Mouse (Mus musculus) adrenal gland, adult 2 months (tissue): ENCODE data around the gene Mdm2. TPM values are rescaled to one million over a fixed set of nuclear protein-coding genes. Genes with fewer than 3 reads are reported as not detected.
"Not testable (repeated sequence)": the region's sequence is repeated elsewhere in the genome, so short reads cannot be mapped to it uniquely, and the experiment has no call there.

Source experiments
- DNase-seq: peaks from one replicate; pipeline ENCODE4 v3.0.0; 2021
- long read RNA-seq: library from polyadenylated mRNA; stranded (forward); transcript quantifications from one replicate; pipeline ENCODE4 v2.0.0, GENCODE M21; 2021
- polyA plus RNA-seq: library from polyadenylated mRNA; depleted of rRNA; stranded (reverse); fragments of >200 nt; gene quantifications from 2 replicates; pipeline ENCODE4 v1.2.3, GENCODE M21; 2012; rRNA removed
- total RNA-seq, 2 experiments: library from RNA; stranded (reverse); gene quantifications; 2 replicates each; pipeline ENCODE4 v1.2.3; 2021

Mdm2 gene
- total RNA-seq (10 to 100 TPM; 47.0 to 55.4 TPM), polyA plus RNA-seq (145 and 155 TPM in 2 replicates)
- long read RNA-seq, transcript Mdm2-201 (12 exons, 3,099 nt) = major isoform, 14 of 34 reads
- long read RNA-seq, partial matches to known transcripts = 12 of 34 reads
- long read RNA-seq, other reads (novel, unspliced or antisense) = 8 of 34 reads

DNA sequence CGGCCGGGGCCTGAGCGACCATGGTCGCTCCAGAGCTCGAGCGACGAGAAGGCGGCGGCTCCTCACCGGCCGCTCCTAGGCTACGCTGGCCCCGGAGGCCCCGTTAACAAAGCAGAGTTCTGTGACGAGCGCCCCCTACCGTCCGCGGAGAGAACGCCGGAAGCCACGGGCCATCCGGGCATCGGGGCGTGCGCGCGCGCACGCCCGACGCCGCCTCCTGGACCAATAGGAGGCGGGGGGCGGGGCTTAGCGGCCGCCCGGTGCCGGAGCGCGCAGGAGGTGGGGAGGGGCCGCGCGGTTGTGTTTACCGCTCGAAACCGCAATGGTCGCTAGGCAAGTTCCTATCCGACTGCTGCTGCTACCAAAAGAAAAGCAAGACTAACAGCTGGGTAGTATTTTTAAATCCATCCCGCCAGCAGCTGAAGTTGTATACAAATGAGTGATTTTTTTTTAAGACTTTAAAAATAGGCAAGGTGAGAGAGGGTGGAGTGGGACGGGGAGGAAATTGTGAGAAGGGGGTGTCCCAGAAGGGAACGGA, at the start of gene Mdm2:
Mdm2 (minus strand) TSS at position 155 of the 538 bp plus-strand sequence.
- DNase-seq = peak; percentile 96

DNA sequence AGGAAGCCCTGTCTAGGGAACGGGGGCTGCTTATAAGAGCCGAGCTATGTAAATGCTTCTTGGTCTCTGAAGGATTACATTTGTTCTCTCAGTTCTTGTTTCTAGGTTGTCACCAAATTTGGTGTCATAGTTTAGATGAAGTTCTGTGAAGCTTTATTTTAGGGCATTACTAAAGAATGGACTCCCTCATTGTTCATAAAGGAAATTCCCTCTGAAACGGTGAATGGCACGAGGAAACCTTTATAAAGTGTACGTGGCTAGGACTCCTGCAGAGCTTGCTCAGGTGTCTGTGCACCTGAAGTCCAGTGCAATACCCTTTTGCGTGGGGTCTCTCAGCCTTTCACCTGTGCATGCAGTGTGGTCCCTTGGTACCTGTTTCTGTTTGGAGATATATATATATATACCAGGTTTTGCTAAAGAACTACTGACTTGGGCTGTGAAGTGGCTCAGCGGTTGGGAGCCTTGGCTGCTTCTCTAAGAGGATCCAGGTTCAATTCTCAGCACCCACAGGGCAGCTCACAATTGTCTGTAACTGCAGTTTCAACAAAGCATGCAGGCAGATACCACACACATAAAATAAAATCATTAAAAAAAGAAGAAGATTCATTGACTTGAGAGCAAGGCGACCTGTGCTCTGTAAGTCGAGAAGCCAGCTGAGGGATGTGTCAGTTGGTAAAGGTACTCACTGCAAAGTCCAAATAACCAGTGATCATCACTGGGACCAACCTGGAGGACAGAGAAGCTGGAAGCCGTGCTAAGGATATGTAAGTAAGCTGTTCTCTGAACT, 49.5 kb upstream of the Mdm2 start:
- no peak for DNase-seq

DNA sequence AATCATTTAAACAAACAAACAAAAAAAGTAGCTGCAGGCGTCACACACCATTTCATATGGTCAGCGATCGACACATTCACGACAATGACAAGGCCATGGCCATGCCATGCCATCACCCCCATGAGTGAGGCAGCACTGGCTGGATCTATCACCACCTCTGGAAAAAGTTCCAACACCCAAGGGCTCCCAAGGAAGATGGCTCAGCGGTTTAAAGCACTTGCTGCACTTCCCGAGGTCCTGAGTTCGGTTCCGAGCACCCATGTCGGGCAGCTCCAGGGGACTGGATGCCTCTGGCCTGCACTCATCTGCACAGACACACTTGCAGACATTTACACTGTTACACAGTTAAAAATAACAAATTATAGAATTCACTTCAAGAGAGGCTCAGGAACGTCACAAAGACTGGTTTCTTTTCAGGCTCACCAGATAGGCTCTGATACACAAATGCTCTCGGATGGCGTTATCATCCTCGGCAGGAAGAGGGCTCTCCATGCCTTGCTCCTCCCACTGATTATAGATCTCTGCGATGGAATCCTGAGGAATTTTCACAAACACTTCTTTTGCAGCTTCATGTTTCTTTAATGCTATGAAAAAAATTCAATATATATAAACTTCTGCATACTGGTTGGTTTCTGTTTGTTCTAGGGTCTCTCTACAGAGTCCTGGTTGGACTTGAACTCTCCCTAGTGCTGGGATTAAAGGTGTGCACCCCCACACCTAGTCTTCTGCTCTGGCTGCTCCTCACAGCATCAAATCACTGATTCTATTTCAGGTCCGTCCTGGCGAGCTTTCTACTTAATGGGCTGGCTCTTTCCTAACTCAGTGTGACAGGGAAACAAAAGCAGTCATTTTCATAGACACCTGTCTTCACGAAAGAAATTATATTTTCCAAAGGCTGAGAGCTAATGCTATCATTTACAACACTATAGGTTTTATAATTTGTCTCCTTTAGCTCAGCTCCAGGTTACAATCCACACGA, 48.5 kb upstream of the Mdm2 start:
- DNase-seq = no peak

DNA sequence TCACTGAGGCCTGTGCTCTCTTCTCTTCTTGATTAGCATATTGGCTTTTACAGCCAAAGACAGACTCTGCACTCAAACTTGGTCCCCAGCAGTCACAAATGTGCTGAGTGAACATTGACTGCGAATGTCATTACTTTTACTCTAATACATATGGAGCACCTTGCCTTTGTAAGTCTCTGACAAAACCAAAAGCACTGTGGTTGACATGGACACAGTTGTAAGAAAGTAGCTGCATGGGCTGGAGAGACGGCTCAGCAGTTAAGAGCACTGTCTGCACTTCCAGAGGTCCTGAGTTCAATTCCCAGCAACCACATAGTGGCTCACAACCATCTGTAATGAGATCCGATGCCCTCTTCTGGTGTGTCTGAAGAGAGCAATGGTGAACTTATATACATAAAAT, 47.8 kb upstream of the Mdm2 start:
- DNase-seq = not testable (repeated sequence)

DNA sequence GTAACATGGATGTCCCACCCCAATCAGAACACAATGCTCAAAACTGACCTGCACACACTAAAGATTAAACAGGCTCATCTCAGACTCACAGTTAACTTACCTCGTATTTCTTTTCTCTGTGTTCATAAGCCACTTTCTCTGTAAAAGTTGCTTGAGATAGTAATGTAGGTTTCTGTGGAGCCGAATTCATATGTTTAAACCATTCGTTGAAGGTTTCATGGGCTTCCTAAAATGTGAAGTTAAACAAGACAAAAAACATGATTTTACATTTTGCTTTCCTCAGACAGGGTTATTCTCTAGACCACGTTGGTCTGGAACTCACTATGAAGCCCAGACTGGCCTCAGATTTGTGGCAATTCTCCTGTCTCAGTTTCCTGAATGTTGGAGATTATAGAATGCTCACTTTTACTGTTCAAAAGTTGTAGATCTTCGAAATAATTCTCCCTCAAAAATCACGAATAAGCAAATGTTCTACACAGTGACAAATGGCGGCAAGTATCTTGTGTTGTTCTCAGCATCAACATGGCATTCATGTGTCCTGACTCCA, 47.3 kb upstream of the Mdm2 start:
- no peak for DNase-seq

DNA sequence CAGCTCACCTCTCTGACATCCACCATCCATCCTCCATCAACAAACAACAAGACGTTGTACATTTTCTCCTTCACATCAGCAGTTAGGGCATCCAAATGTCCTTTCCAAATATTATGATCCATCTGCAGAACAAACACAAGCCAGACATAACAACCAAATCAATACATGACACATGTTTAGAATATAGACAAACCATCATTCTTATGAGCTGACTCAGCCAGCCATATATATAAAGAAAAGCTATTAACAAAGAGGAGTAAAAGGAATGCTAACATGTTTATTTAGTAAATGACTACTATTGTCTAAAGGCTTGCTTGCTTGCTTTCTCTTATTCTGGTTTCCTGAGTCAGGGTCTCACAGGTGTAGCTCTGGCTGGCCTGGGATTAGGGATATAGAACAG, 46.7 kb upstream of the Mdm2 start:
- no peak for DNase-seq

DNA sequence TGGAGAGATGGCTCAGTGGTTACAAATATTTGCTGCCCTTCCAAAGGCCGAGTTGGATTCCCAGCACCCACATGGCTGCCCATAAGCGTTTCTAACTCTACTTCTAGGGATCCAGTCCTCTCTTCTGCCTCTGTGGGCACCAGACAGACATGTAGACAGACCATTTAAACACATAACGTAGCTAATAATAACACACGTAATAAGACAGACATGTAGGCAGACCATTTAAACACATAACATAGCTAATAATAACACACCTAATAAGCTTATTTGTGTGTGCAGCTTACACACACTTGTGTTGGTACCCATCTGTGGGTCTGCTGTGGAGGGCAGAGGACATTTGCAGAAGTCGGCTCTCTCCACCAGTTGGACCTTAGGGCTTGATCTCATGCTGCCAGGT, 46.2 kb upstream of the Mdm2 start:
- no peak for DNase-seq

DNA sequence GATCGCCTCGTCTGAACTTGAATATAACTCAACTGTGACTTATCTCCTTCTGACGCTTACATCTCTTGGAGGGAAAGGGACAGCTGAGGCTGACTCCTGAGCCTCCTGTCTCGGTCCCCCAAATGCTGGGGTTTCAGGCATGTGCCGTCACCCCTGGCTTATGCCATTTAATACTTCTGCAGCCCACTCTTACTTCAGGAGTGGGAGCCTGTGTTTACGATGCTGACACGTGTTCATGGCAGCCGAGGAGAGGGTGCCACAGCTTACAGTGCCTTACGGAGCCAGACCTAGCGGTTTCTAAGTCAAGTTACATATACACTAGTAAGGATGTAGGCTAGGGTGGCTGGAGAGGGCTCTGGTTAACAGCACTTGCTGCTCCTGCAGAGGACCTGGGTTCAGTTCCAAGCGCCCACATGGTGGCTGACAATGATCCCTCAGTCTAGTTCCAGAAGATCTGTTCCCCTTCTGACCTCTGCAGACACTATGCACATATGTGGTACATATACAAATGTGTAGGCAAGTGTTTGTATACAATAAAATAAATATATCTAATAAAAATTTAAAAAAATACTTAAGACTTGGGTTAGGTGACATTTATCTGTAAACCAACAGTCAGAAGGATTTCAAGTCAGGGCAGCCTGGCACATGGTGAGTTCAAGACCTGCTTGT, 45.4 kb upstream of the Mdm2 start:
- no peak for DNase-seq

DNA sequence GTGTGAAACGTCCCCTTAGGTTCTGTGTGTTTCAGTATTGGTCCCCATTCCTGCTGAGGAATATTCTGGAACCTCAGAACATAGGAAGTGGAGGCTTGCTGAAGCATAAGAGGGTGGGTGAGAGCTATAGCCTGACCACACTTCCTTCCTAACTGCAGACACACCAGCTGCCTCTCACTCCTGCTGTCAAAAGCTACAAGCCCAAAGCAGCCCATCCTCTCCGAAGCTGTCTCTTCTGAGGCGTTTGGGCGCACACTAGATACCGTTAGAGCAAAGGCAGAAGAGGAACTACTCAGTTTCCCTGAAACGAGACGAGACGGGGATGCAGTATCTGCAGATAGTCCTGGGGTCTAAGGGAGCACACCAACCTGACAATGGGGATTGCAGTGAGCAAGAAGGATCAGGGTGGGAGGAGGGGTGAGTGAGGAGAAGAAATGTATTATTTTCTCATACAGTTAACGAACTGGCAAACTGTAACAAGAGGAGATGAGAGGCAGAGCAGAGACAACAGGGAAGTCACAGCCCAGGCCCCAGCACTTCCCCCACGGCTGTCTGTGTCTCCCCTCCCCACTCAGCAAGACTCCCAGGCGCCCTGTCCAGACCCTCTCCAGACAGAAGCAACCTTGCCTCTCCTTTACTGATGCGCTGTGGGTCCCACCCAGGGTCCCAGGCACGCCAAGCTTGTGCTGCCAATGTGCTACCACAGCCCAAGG, 44.7 kb upstream of the Mdm2 start:
- no peak for DNase-seq

DNA sequence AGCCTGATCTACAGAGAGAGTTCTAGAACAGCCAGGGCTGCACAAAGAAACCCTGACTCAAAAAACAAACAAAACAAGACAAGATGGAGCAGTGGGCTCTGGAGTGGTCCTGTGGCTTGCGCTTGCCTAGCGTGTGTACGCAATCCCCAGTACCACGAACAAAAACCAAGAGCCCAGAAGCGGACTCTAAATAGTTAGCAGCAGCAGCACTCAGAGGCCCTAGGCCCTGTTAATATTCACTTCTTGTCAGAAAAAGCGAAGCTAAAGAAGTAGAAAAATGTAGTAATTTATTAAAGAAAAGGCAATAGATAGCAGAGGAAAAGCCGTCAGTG, 44.0 kb upstream of the Mdm2 start:
- no peak for DNase-seq

DNA sequence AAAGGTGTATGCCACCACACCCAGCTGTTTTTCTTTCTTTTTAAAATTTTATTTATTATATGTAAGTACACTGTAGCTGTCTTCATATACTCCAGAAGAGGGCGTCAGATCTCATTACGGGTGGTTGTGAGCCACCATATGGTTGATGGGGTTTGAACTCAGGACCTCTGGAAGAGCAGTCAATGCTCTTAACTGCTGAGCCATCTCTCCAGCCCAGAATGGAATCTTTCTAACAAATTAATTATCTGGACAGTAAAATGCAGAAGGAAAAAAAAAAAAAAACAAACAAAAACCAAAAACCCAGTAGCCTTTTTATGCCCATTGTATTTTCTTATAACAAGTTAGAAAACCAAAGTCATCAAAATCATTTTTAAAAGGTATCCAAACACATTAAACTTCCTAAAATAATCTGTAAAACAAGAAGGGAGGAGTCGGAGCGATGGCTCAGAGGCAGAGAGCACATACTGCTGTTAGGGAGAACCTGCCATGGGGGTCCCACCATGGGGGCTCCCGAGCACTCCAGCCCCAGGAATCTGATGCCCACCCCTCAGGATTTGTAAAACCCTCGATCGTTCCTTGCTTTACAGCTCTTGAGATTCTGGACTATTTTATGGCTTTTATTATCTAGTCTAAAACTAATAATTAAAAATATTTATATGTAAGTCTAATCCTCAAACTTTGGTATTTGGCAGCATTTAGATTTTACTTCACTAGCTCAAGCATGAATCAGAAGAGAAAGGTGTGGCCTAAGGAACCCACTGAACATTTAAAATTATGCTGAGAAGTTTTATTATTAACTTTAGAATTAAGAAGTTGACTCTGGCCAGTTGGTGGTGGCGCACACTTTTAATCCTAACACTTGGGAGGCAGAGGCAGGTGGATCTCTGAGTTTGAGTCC, 43.4 kb upstream of the Mdm2 start:
- DNase-seq = no peak

DNA sequence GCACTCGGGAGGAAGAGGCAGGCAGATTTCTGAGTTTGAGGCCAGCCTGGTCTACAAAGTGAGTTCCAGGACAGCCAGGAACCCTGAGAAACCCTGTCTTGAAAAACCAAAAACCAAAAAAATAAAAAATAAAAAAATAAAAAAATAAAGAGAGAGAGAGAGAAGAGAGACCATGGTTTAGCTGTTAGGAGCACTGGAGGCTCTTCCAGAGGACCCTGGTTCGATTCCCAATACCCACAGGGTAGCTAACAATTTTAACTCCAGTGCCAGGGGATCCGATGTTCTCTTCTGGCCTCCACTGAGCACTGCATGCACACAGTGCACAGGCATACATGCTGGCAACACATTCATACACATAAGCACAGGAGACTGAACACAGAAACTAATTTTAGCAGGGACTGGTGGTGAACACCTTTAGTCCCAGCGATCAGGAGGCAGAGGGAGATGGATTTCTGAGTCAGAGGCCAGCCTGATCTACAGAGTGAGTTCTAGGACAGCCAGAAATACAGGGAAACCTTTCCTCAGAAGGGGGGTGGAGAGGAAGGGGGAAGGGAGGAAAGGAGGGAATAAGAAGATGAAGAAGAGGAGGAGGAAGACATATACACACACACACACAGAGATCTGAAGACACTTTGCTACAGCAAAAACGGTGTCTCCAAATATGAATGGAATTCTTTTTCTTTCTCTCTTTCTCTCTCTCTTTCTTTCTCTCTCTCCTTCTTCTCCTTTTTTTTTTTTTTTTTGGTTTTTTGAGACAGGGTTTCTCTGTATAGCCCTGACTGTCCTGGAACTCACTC, 42.5 kb upstream of the Mdm2 start:
- no peak for DNase-seq

DNA sequence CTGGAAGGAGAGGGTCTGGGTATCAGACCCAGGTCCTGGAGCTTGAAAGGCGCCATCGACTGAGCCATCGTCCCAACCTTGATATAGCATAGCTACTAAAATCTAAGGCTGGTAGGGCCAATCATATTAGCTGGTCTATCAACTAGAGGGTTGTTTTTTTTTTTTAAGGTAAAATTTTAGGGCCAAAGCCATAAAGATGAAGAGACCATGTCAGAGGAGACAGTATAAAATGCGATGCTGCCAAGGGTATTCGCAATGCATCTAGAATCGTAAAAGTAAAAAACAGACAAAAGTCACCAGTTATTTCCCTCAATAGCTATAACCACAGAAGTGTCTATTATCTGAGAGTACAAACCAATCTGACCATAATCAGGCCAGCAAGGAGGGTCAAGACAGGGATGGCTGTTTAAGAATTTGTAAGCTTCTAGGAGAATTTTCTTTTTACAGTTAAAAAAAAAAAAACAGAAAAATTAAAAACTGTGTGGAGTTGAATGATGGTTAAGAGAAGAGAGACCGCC, 41.8 kb upstream of the Mdm2 start:
- DNase-seq = no peak

DNA sequence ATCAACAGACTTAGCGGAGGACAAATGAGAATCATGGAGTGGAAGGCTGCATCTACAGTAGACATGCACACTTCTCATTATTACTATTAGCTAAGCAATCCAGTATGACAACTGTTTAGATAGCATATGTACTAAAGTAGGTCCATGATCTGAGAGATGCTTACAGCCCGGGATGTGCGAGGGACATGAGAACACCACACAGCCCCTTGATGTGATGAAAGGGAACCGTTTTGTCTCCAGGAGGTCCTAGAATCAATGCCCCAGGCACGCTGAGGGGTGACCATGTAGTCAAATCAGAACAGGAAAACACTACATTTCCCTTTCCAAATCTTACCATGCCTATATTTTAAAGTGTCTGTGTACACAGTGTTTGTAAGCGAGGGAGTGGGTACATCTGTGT, 41.2 kb upstream of the Mdm2 start:
- DNase-seq = no peak

DNA sequence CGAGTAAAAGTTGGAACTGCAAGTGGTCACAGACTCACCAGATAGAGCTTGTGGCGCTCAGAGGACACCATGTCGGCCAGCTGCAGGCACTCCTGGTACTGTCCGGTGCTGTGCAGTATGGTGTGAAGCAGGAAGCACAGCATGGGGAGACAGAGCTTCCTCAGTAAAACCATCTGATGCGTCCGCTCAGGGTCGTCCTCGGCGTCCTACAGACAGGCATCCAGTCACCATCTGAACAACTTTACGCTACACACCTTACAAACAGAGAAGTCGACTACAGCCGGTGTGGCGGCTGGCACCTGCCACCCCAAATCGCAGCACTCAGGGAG, 40.7 kb upstream of the Mdm2 start:
- no peak for DNase-seq

DNA sequence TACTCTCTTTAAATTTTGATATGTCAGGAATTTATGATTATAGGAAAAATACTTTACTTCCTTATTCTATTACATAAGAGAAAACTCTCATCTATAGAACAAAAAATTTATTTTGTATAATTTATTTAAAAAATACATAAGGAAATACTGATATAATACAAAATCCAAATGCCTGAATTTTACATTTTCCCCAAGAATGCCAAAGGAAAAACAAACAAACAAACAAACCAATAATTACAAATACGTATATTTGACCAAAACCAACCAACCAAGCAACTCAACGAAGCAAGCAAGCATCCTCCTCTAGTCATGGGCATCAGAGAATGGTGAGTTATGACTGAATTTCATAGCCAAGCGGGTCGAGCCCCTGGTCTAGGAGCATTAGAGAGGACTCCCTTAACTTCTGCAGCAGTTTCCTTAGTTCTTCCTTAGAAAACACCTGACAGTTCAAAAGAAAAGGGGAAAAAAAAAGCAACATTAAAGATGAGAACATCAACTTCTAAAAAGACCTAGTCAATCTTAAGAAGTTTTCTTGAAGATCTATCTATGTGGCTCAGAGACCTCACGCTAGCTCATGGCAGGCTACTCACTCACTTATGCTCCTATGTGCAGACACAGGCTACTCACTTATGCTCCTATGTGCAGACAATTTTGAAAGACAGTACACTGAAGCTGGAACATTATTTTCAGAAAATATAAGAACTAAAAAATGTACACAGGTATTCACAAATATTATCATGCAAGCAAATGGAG, 40.1 kb upstream of the Mdm2 start:
- no peak for DNase-seq

DNA sequence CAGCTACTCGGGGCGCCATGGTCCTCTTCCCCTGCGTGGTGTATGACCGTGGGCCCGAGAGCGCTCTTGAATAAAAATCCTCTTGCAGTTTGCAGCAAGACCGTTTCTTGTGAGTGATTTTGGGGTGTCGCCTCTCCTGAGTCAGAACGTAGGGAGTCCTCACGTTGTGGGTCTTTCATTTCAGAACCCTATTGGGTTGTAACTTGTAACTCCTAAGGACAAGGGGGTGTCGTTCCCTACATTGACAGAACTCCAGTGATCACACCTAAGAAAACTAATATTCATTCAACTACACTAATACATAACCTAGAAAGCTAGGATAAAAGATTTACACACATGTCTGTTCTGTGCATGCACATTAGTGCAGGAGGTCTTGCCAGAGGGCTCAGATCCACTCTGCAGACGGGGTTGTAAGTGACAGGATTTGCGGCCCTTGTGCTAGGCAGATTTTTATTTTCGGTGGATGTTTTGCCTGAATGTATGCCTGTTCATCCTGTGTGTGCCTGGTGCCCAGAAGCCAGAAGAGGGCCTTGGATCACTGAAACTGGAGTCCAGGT, 39.3 kb upstream of the Mdm2 start:
- DNase-seq = no peak
